Mouse (Mus musculus): Measurements from ENCODE around the gene Ppbp.

DNA sequence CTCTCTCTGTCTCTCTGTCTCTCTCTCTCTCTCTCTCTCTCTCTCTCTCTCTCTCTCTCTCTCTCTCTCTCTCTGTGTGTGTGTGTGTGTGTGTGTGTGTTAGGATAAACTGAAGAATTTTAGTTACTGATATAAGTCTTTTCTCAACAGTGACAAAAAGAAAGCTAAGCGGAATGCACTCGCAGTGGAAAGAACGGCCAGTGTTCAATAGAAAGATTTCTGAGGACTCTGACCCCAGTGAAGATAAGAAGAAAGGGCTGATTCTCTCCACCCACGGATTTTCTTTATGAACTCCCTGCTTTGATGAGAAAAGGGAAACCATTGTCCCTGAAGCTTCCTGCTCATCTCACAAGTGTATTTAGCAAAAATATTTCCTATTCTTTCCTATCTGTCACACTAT, 8.0 kb upstream of the Ppbp start:
- no peak for TF ChIP-seq CTCF (conservative IDR thresholded peaks at IDR 0.05; ENCODE audit: low read length)
- no peak for TF ChIP-seq POU5F1 (IDR thresholded peaks at IDR 0.05; ENCODE audit: borderline replicate concordance, low read length)
- TF ChIP-seq NANOG (IDR thresholded peaks at IDR 0.05; ENCODE audit: borderline replicate concordance, low read length) = no peak

Measured in E14TG2a.4 (cell line).